In genomic region chrX:160935541-160935940, GRCm38 (mm10) we compare ENCODE assay signal across 9 mouse cellular contexts. TPM values are rescaled to one million over a fixed set of nuclear protein-coding genes. Genes with fewer than 3 reads are reported as not detected.
A peak's percentile ranks its signal among the peaks of the same experiment; 100 is the strongest.
DNase-seq lines count a peak whose midpoint lies in the region; ATAC-seq and TF ChIP-seq lines count a peak whose summit lies in the region.
"Had no signal": no experiment of that assay in that cellular context is flagged by ENCODE, and none has a peak within 500 bp of the region (broad histone marks: within the 10 kb centered on the region; RNA-seq: fewer than 3 reads in every experiment).

No protein-coding gene starts in this region.

- no peak overlapping the region for H3K9ac ChIP-seq in midbrain, embryonic 14.5 days (replicated peaks; ENCODE audit: low read length)
- no peak overlapping the region for H3K9ac ChIP-seq in forebrain, embryonic 14.5 days (ENCODE audit: low read length)
- H3K9ac ChIP-seq: neural tube, embryonic 13.5 days had no signal

- ATAC-seq in midbrain, embryonic 14.5 days (ENCODE audit: low FRiP score, low TSS enrichment) = no peak
- ATAC-seq in forebrain, embryonic 14.5 days = no peak

- DNase-seq in heart, postnatal 10 days = peak; percentile 14 to 28
- DNase-seq in heart, embryonic 10.5 days (ENCODE audit: low spot score) = no peak
- peak; percentile 17 for DNase-seq in ES-CJ7 (ENCODE audit: low read depth, low spot score)
- peak; percentile 29 for DNase-seq in cerebellum, adult 11 months
- DNase-seq in lung, adult 2 months = no peak
- DNase-seq in midbrain, embryonic 14.5 days = no peak
- no peak for DNase-seq in neural tube, embryonic 10.5 days (ENCODE audit: extremely low spot score, low spot score)
- no peak for DNase-seq in forebrain, embryonic 14.5 days (ENCODE audit: low spot score)

- WGBS in heart, embryonic 10.5 days = 50% methylated on average over 1 of the region's 1 CpGs
- 69% methylated on average over 1 of the region's 1 CpGs for WGBS in lung, adult 2 months
- 52% methylated on average over 1 of the region's 1 CpGs for WGBS in midbrain, embryonic 14.5 days
- WGBS in forebrain, embryonic 14.5 days = 43% methylated on average over 1 of the region's 1 CpGs

- no peak overlapping the region for H3K4me3 ChIP-seq in heart, embryonic 10.5 days
- H3K4me3 ChIP-seq in lung, adult 2 months (replicated peaks; ENCODE audit: extremely low read depth, low read depth, low read length) = no peak overlapping the region
- H3K4me3 ChIP-seq in midbrain, embryonic 14.5 days (replicated peaks; ENCODE audit: low read depth, low read length) = no peak overlapping the region
- no peak overlapping the region for H3K4me3 ChIP-seq in forebrain, embryonic 14.5 days (ENCODE audit: low read depth, low read length)
- H3K4me3 ChIP-seq: neural tube, embryonic 13.5 days had no signal

- no peaks in the 10 kb centered on the region for H3K27me3 ChIP-seq in heart, embryonic 10.5 days (ENCODE audit: insufficient read depth, poor library complexity, severe bottlenecking)
- H3K27me3 ChIP-seq in midbrain, embryonic 14.5 days (ENCODE audit: control insufficient read depth, insufficient read depth, low read length) = no peaks in the 10 kb centered on the region
- no peaks in the 10 kb centered on the region for H3K27me3 ChIP-seq in forebrain, embryonic 14.5 days (replicated peaks; ENCODE audit: control insufficient read depth, insufficient read depth, low read length)

- no peak for TF ChIP-seq POLR2A in lung, adult 2 months (IDR thresholded peaks at IDR 0.05; ENCODE audit: borderline replicate concordance, extremely low read depth, low read depth, low read length)

- H3K4me2 ChIP-seq in midbrain, embryonic 14.5 days (ENCODE audit: low read length) = no peak overlapping the region
- H3K4me2 ChIP-seq in forebrain, embryonic 14.5 days (ENCODE audit: low read length) = no peak overlapping the region
- H3K4me2 ChIP-seq: neural tube, embryonic 13.5 days had no signal

- no peak overlapping the region for H3K27ac ChIP-seq in heart, embryonic 10.5 days
- no peak overlapping the region for H3K27ac ChIP-seq in midbrain, embryonic 14.5 days (replicated peaks; ENCODE audit: low read depth, low read length)
- no peak overlapping the region for H3K27ac ChIP-seq in forebrain, embryonic 14.5 days (ENCODE audit: low read depth, low read length)
- H3K27ac ChIP-seq: neural tube, embryonic 13.5 days had no signal

- 0 out of 2 replicates have a peak, but pooled peaks cover 1% of the 10 kb centered on the region for H3K36me3 ChIP-seq in heart, embryonic 10.5 days
- no peaks in the 10 kb centered on the region for H3K36me3 ChIP-seq in midbrain, embryonic 14.5 days (ENCODE audit: control insufficient read depth, insufficient read depth, low read length)
- H3K36me3 ChIP-seq in forebrain, embryonic 14.5 days (ENCODE audit: control insufficient read depth, insufficient read depth, low read length) = no peaks in the 10 kb centered on the region
- H3K36me3 ChIP-seq: neural tube, embryonic 13.5 days had no signal

- H3K9me3 ChIP-seq in heart, embryonic 10.5 days = no peaks in the 10 kb centered on the region
- no peaks in the 10 kb centered on the region for H3K9me3 ChIP-seq in midbrain, embryonic 14.5 days (ENCODE audit: control insufficient read depth, low read length)
- H3K9me3 ChIP-seq in forebrain, embryonic 14.5 days (replicated peaks; ENCODE audit: control insufficient read depth, low read length) = no peaks in the 10 kb centered on the region
- H3K9me3 ChIP-seq: neural tube, embryonic 13.5 days had no signal

- no peaks in the 10 kb centered on the region for H3K4me1 ChIP-seq in heart, embryonic 10.5 days
- H3K4me1 ChIP-seq in lung, adult 2 months (ENCODE audit: control insufficient read depth, insufficient read depth, low read length) = no peaks in the 10 kb centered on the region
- no peaks in the 10 kb centered on the region for H3K4me1 ChIP-seq in midbrain, embryonic 14.5 days (ENCODE audit: control insufficient read depth, insufficient read depth, low read length)
- H3K4me1 ChIP-seq in forebrain, embryonic 14.5 days (ENCODE audit: control insufficient read depth, insufficient read depth, low read length) = no peaks in the 10 kb centered on the region
- H3K4me1 ChIP-seq: neural tube, embryonic 13.5 days had no signal

- peak; percentile 61 for TF ChIP-seq CTCF in lung, adult 2 months (IDR thresholded peaks at IDR 0.05; ENCODE audit: insufficient read depth, low read length)

- intact Hi-C loops in heart, postnatal 10 days (cut with DNase I) = no loop called here

RNA-seq across cellular contexts. Expression of gene Gja6, which starts 28.7 kb away (rescaled TPM):
- total RNA-seq in heart, postnatal 10 days (2021) = under 1 TPM in 1 of 2 experiments, not detected in 1; 0.34 TPM
- 0.20 and 0.48 TPM in 2 replicates for polyA plus RNA-seq in heart, embryonic 10.5 days (2016; fragmentation: Nextera tagmentation; extraction: Ambion mirVana)
- 0.18 and 0.22 TPM in 2 replicates for polyA plus RNA-seq in lung, adult 2 months (2012; rRNA removed)
- not detected in 2 replicates for polyA plus RNA-seq in midbrain, embryonic 14.5 days (2014; fragmentation: Nextera tagmentation; extraction: Ambion mirVana)
- polyA plus RNA-seq in forebrain, embryonic 14.5 days (2014; fragmentation: Nextera tagmentation; extraction: Ambion mirVana) = 0.14 TPM in 1 of 2 replicates, not detected in the other

RNA-seq across cellular contexts. Expression of gene Cdkl5, which starts 59.0 kb away (rescaled TPM):
- 1 to 10 TPM; 7.3 to 7.4 TPM for total RNA-seq in heart, postnatal 10 days (2021)
- polyA plus RNA-seq in heart, embryonic 10.5 days (2016; fragmentation: Nextera tagmentation; extraction: Ambion mirVana) = 1.5 and 1.6 TPM in 2 replicates
- 4.9 and 7.1 TPM in 2 replicates for polyA plus RNA-seq in lung, adult 2 months (2012; rRNA removed)
- polyA plus RNA-seq in midbrain, embryonic 14.5 days (2014; fragmentation: Nextera tagmentation; extraction: Ambion mirVana) = 5.9 and 6.1 TPM in 2 replicates
- polyA plus RNA-seq in forebrain, embryonic 14.5 days (2014; fragmentation: Nextera tagmentation; extraction: Ambion mirVana) = 5.5 and 8.9 TPM in 2 replicates

Comparison
In these comparisons a context has a peak if more than half of its experiments do, and no peak if none do; other contexts are left out.
1. DNase-seq: peak in heart, postnatal 10 days (2 of 2), ES-CJ7 (single experiment) and cerebellum, adult 11 months (single experiment); none in heart, embryonic 10.5 days (single experiment), lung, adult 2 months (single experiment), midbrain, embryonic 14.5 days (single experiment), neural tube, embryonic 10.5 days (single experiment) and forebrain, embryonic 14.5 days (single experiment).